Mouse (Mus musculus): ENCODE data around the gene Pla2g4c.

- TF ChIP-seq GATA1 (IDR thresholded peaks at IDR 0.05; ENCODE audit: borderline replicate concordance, low read length) (no peak), FLI1 (IDR thresholded peaks at IDR 0.05; ENCODE audit: low read length) (no peak)
Measured at GRCm38 (mm10) chr7:13288621-13289020, 35.8 kb upstream of the Pla2g4c start.
